Comparison of ENCODE assay signal across 9 mouse cellular contexts in genomic region chr9:113300846-113301245, GRCm38 (mm10).
DNase-seq lines count a peak whose midpoint lies in the region; ATAC-seq and TF ChIP-seq lines count a peak whose summit lies in the region.
"Had no signal": no experiment of that assay in that cellular context is flagged by ENCODE, and none has a peak within 500 bp of the region (broad histone marks: within the 10 kb centered on the region; RNA-seq: fewer than 3 reads in every experiment).

No protein-coding gene starts in this region.

- peak; percentile 56 for DNase-seq in intestine, embryonic 14.5 days (ENCODE audit: low spot score)
- peak; percentile 77 for DNase-seq in brain, embryonic 14.5 days (ENCODE audit: low read depth)
- peak; percentile 46 for DNase-seq in embryonic facial prominence, embryonic 10.5 days (ENCODE audit: low spot score)
- peak; percentile 62 to 71 for DNase-seq in left cerebral cortex, postnatal 25 days (ENCODE audit: low spot score in 2 of 2)
- DNase-seq in ovary, adult 18-20 months (ENCODE audit: low spot score) = no peak
- DNase-seq in gastrocnemius, adult 8-10 months (ENCODE audit: low spot score in 2 of 2) = no peak

- H3K9me3 ChIP-seq in intestine, embryonic 14.5 days (ENCODE audit: control insufficient read depth, low read length) = no peaks in the 10 kb centered on the region
- H3K9me3 ChIP-seq in intestine, embryonic 15.5 days = no peaks in the 10 kb centered on the region
- H3K9me3 ChIP-seq in embryonic facial prominence, embryonic 10.5 days = no peaks in the 10 kb centered on the region
- no peaks in the 10 kb centered on the region for H3K9me3 ChIP-seq in liver, embryonic 12.5 days (replicated peaks)
- H3K9me3 ChIP-seq: limb, embryonic 12.5 days had no signal

- TF ChIP-seq POLR2A in brain, embryonic 14.5 days (IDR thresholded peaks at IDR 0.05; ENCODE audit: borderline replicate concordance, extremely low read depth, insufficient read depth, insufficient read length, poor library complexity, severe bottlenecking) = no peak

- no peak overlapping the region for H3K9ac ChIP-seq in intestine, embryonic 14.5 days (ENCODE audit: low read length)
- no peak overlapping the region for H3K9ac ChIP-seq in intestine, embryonic 15.5 days
- no peak overlapping the region for H3K9ac ChIP-seq in liver, embryonic 12.5 days
- H3K9ac ChIP-seq: limb, embryonic 12.5 days had no signal

- H3K4me2 ChIP-seq in intestine, embryonic 14.5 days (ENCODE audit: low read length) = no peak overlapping the region
- no peak overlapping the region for H3K4me2 ChIP-seq in intestine, embryonic 15.5 days (replicated peaks)
- no peak overlapping the region for H3K4me2 ChIP-seq in liver, embryonic 12.5 days
- H3K4me2 ChIP-seq: limb, embryonic 12.5 days had no signal

- H3K27me3 ChIP-seq in intestine, embryonic 14.5 days (replicated peaks; ENCODE audit: control insufficient read depth, insufficient read depth, low read length) = no peaks in the 10 kb centered on the region
- no peaks in the 10 kb centered on the region for H3K27me3 ChIP-seq in intestine, embryonic 15.5 days (replicated peaks)
- no peaks in the 10 kb centered on the region for H3K27me3 ChIP-seq in embryonic facial prominence, embryonic 10.5 days (replicated peaks; ENCODE audit: low read depth, poor library complexity, severe bottlenecking)
- no peaks in the 10 kb centered on the region for H3K27me3 ChIP-seq in liver, embryonic 12.5 days (replicated peaks)

- no peaks in the 10 kb centered on the region for H3K4me1 ChIP-seq in intestine, embryonic 14.5 days (replicated peaks; ENCODE audit: control insufficient read depth, insufficient read depth, low read length)
- H3K4me1 ChIP-seq in intestine, embryonic 15.5 days (replicated peaks) = no peaks in the 10 kb centered on the region
- peaks cover 2% of the 10 kb centered on the region for H3K4me1 ChIP-seq in embryonic facial prominence, embryonic 10.5 days
- H3K4me1 ChIP-seq in liver, embryonic 12.5 days = no peaks in the 10 kb centered on the region
- H3K4me1 ChIP-seq: limb, embryonic 12.5 days had no signal

- WGBS in intestine, embryonic 14.5 days = 27% methylated on average over 2 of the region's 2 CpGs
- WGBS in intestine, embryonic 15.5 days = 27% methylated on average over 2 of the region's 2 CpGs
- 22% methylated on average over 2 of the region's 2 CpGs for WGBS in embryonic facial prominence, embryonic 10.5 days
- WGBS in liver, embryonic 12.5 days (ENCODE audit: insufficient replicate concordance) = 12% methylated on average over 2 of the region's 2 CpGs

- H3K27ac ChIP-seq in intestine, embryonic 14.5 days (ENCODE audit: low read depth) = no peak overlapping the region
- no peak overlapping the region for H3K27ac ChIP-seq in intestine, embryonic 15.5 days
- H3K27ac ChIP-seq in embryonic facial prominence, embryonic 10.5 days (replicated peaks) = no peak overlapping the region
- no peak overlapping the region for H3K27ac ChIP-seq in liver, embryonic 12.5 days
- H3K27ac ChIP-seq: limb, embryonic 12.5 days had no signal

- no peaks in the 10 kb centered on the region for H3K36me3 ChIP-seq in intestine, embryonic 14.5 days (ENCODE audit: control insufficient read depth, insufficient read depth, low read length)
- H3K36me3 ChIP-seq in intestine, embryonic 15.5 days = no peaks in the 10 kb centered on the region
- no peaks in the 10 kb centered on the region for H3K36me3 ChIP-seq in embryonic facial prominence, embryonic 10.5 days (replicated peaks)
- no peaks in the 10 kb centered on the region for H3K36me3 ChIP-seq in liver, embryonic 12.5 days
- H3K36me3 ChIP-seq: limb, embryonic 12.5 days had no signal

- H3K4me3 ChIP-seq in intestine, embryonic 14.5 days (ENCODE audit: low read depth, low read length) = no peak overlapping the region
- H3K4me3 ChIP-seq in intestine, embryonic 15.5 days (replicated peaks) = no peak overlapping the region
- no peak overlapping the region for H3K4me3 ChIP-seq in embryonic facial prominence, embryonic 10.5 days
- no peak overlapping the region for H3K4me3 ChIP-seq in liver, embryonic 12.5 days
- H3K4me3 ChIP-seq: limb, embryonic 12.5 days had no signal

- peak; percentile 60; the same call in 1 of the 2 replicates for TF ChIP-seq CTCF in brain, embryonic 14.5 days (IDR thresholded peaks at IDR 0.05; ENCODE audit: borderline replicate concordance, extremely low read depth, insufficient read depth, insufficient read length)

- ATAC-seq in intestine, embryonic 14.5 days (replicated peaks; ENCODE audit: low FRiP score, low TSS enrichment, low read depth) = no peak
- ATAC-seq in intestine, embryonic 15.5 days = no peak
- ATAC-seq in liver, embryonic 12.5 days = no peak

- intact Hi-C loops in left cerebral cortex, postnatal 25 days (cut with DNase I) = no loop called here

Comparison
In these comparisons a context has a peak if more than half of its experiments do, and no peak if none do; other contexts are left out.
1. DNase-seq: peak in intestine, embryonic 14.5 days (single experiment), brain, embryonic 14.5 days (single experiment), embryonic facial prominence, embryonic 10.5 days (single experiment) and left cerebral cortex, postnatal 25 days (2 of 2); none in ovary, adult 18-20 months (single experiment) and gastrocnemius, adult 8-10 months (0 of 2).